Mouse (Mus musculus) heart, adult 2 months (tissue): ENCODE data around the gene Rfx7. TPM values are rescaled to one million over a fixed set of nuclear protein-coding genes. Genes with fewer than 3 reads are reported as not detected.

Source experiments
- DNase-seq, 2 experiments: peaks; one replicate each; pipeline ENCODE4 v3.0.0; 2021
- H3K27ac ChIP-seq: fragments of 200-600 bp; 2 replicates; pipeline ENCODE4 v1.8.1; 2022
- H3K27me3 ChIP-seq: fragments of 200-500 bp; 2 replicates; pipeline ENCODE4 v1.6.1; 2012; ENCODE audit warnings: mild to moderate bottlenecking, low read length, inconsistent platforms, mixed read lengths; ENCODE audit not compliant: control insufficient read depth, insufficient read depth
- H3K36me3 ChIP-seq: fragments of 200-500 bp; 2 replicates; pipeline ENCODE4 v1.6.1; 2012; ENCODE audit warnings: low read length, inconsistent platforms; ENCODE audit not compliant: control insufficient read depth, insufficient read depth
- H3K4me1 ChIP-seq: fragments of 200-500 bp; 2 replicates; pipeline ENCODE4 v1.6.1; 2011; ENCODE audit warnings: low read length; ENCODE audit not compliant: control insufficient read depth, insufficient read depth
- H3K4me3 ChIP-seq: fragments of 200-600 bp; 2 replicates; pipeline ENCODE4 v1.8.1; 2022
- H3K79me2 ChIP-seq: fragments of 200-500 bp; replicated peaks from 2 replicates; pipeline ENCODE4 v1.6.1; 2012; ENCODE audit warnings: mild to moderate bottlenecking, inconsistent platforms, low read length, moderate library complexity, mixed read lengths; ENCODE audit not compliant: control insufficient read depth, insufficient read depth
- H3K9ac ChIP-seq: fragments of 200-500 bp; 2 replicates; pipeline ENCODE4 v1.6.1; 2012; ENCODE audit warnings: low read depth, mild to moderate bottlenecking, control low read depth, inconsistent platforms, low read length, mixed read lengths
- CTCF ChIP-seq: fragments of 200-600 bp; IDR thresholded peaks from 2 replicates; pipeline ENCODE4 v1.8.1; 2022; ENCODE audit warnings: antibody characterized with exemption, mild to moderate bottlenecking, moderate library complexity
- EP300 ChIP-seq: fragments of 200-500 bp; IDR thresholded peaks from 2 replicates; pipeline ENCODE4 v1.6.1; 2011; ENCODE audit warnings: low read depth, low read length, control low read depth; ENCODE audit not compliant: insufficient read depth
- POLR2A ChIP-seq: fragments of 200-500 bp; IDR thresholded peaks from 2 replicates; pipeline ENCODE4 v1.6.1; 2011; ENCODE audit warnings: mild to moderate bottlenecking, low read depth, low read length, control low read depth; ENCODE audit not compliant: insufficient read depth
- WGBS: fragments of 180-500 bp; shearing (Covaris S2); methylation state at CpG from one replicate; pipeline ENCODE4 v1.1.7; 2018; 5-methylcytosine and 5-hydroxymethylcytosine counted together
- intact Hi-C: fragments of 180-260 bp; cut with DNase I; formaldehyde crosslinking; loops from one replicate; pipeline ENCODE4 v1.15.1; 2025
- polyA plus RNA-seq: library from polyadenylated mRNA; depleted of rRNA; stranded (reverse); fragments of >200 nt; gene quantifications from 2 replicates; pipeline ENCODE4 v1.2.3, GENCODE M21; 2012
- total RNA-seq, 2 experiments: library from RNA; stranded (reverse); gene quantifications; 2 replicates each; pipeline ENCODE4 v1.2.3; 2021

Gene Rfx7
- total and polyA plus RNA-seq, 3 experiments: 2.9 to 8.1 (median 6.7) TPM

- Histone ChIP-seq H3K27ac (no peak overlapping the region), H3K36me3 (no peaks in the 10 kb centered on the region), H3K4me3 (no peak overlapping the region), H3K4me1 (peaks cover 5% of the 10 kb centered on the region), H3K27me3 (no peaks in the 10 kb centered on the region), H3K9ac (no peak overlapping the region), H3K79me2 (no peaks in the 10 kb centered on the region)
- 44% methylated on average over 6 of the region's 6 CpGs for WGBS
- TF ChIP-seq EP300 (no peak), POLR2A (no peak), CTCF (peak; percentile 80)
- peak; percentile 77 for DNase-seq
- intact Hi-C loops: loop anchor here (1.0 kb wide), 1 partner anchor 18 kb away; no protein-coding TSS in a partner anchor
Observed at GRCm38 (mm10) chr9:72654593-72655242, 122.7 kb downstream of the Rfx7 start.

- Histone ChIP-seq H3K4me3 (no peak overlapping the region), H3K27me3 (no peaks in the 10 kb centered on the region), H3K36me3 (no peaks in the 10 kb centered on the region), H3K79me2 (no peaks in the 10 kb centered on the region), H3K4me1 (peaks cover 5% of the 10 kb centered on the region), H3K27ac (no peak overlapping the region), H3K9ac (no peak overlapping the region)
- TF ChIP-seq POLR2A (no peak), CTCF (no peak), EP300 (no peak)
- WGBS: 81% methylated on average over 5 of the region's 5 CpGs
- intact Hi-C loops: loop anchor here (1.0 kb wide), 1 partner anchor 17 kb away; no protein-coding TSS in a partner anchor
- no peak for DNase-seq
Observed at GRCm38 (mm10) chr9:72655602-72656001, 123.6 kb downstream of the Rfx7 start.

- H3K36me3 ChIP-seq: no peaks in the 10 kb centered on the region
- intact Hi-C loops: no loop called here
- peaks cover 7% of the 10 kb centered on the region for H3K4me1 ChIP-seq
- 65% methylated on average over 4 of the region's 4 CpGs for WGBS
- no peaks in the 10 kb centered on the region for H3K27me3 ChIP-seq
- peak overlapping the region; percentile 36; the same call in 1 of the 2 replicates for H3K27ac ChIP-seq
- no peak overlapping the region for H3K4me3 ChIP-seq
- DNase-seq: no peak
- no peak for TF ChIP-seq POLR2A
- H3K9ac ChIP-seq: no peak overlapping the region
- H3K79me2 ChIP-seq: no peaks in the 10 kb centered on the region
Observed at GRCm38 (mm10) chr9:72656491-72656890, 124.5 kb downstream of the Rfx7 start.

- H3K27me3 ChIP-seq: no peaks in the 10 kb centered on the region
- no peak for TF ChIP-seq EP300
- TF ChIP-seq CTCF: no peak
- TF ChIP-seq POLR2A: no peak
- H3K79me2 ChIP-seq: no peaks in the 10 kb centered on the region
- no peak overlapping the region for H3K4me3 ChIP-seq
- no peaks in the 10 kb centered on the region for H3K36me3 ChIP-seq
- intact Hi-C loops: no loop called here
- 32% methylated on average over 3 of the region's 3 CpGs for WGBS
- peaks cover 7% of the 10 kb centered on the region for H3K4me1 ChIP-seq
- peak overlapping the region; percentile 36; the same call in 1 of the 2 replicates for H3K27ac ChIP-seq
- H3K9ac ChIP-seq: no peak overlapping the region
- DNase-seq: no peak
Observed at GRCm38 (mm10) chr9:72656940-72657339, 124.9 kb downstream of the Rfx7 start.

- no peaks in the 10 kb centered on the region for H3K79me2 ChIP-seq
- DNase-seq: no peak
- H3K9ac ChIP-seq: no peak overlapping the region
- intact Hi-C loops: no loop called here
- peak overlapping the region; percentile 8; the same call in 1 of the 2 replicates for H3K27ac ChIP-seq
- H3K27me3 ChIP-seq: no peaks in the 10 kb centered on the region
- peaks cover 7% of the 10 kb centered on the region for H3K4me1 ChIP-seq
- TF ChIP-seq POLR2A (no peak), CTCF (no peak), EP300 (no peak)
- 48% methylated on average over 1 of the region's 1 CpGs for WGBS
- H3K36me3 ChIP-seq: no peaks in the 10 kb centered on the region
- H3K4me3 ChIP-seq: no peak overlapping the region
Observed at GRCm38 (mm10) chr9:72657694-72658093, 125.7 kb downstream of the Rfx7 start.

GRCm38 (mm10) chr9:72660139-72660538, 128.1 kb downstream of the Rfx7 start:
- intact Hi-C loops: no loop called here
- peaks cover 13% of the 10 kb centered on the region for H3K4me1 ChIP-seq
- no peak overlapping the region for H3K9ac ChIP-seq
- H3K4me3 ChIP-seq: no peak overlapping the region
- peaks cover 11% of the 10 kb centered on the region for H3K36me3 ChIP-seq
- DNase-seq: no peak
- H3K27me3 ChIP-seq: no peaks in the 10 kb centered on the region
- TF ChIP-seq CTCF (no peak), POLR2A (no peak), EP300 (no peak)
- no peaks in the 10 kb centered on the region for H3K79me2 ChIP-seq
- 77% methylated on average over 4 of the region's 4 CpGs for WGBS
- no peak overlapping the region for H3K27ac ChIP-seq
